Mouse (Mus musculus) monocyte, adult 2 months (primary cell): Measurements from ENCODE around the gene Dclk1.

Experiments
- DNase-seq, 2 experiments: peaks; one replicate each; pipeline ENCODE4 v3.0.0; 2022; ENCODE audit warnings: low spot score in 2 of 2, low read depth in 1 of 2

Dclk1 gene

DNA sequence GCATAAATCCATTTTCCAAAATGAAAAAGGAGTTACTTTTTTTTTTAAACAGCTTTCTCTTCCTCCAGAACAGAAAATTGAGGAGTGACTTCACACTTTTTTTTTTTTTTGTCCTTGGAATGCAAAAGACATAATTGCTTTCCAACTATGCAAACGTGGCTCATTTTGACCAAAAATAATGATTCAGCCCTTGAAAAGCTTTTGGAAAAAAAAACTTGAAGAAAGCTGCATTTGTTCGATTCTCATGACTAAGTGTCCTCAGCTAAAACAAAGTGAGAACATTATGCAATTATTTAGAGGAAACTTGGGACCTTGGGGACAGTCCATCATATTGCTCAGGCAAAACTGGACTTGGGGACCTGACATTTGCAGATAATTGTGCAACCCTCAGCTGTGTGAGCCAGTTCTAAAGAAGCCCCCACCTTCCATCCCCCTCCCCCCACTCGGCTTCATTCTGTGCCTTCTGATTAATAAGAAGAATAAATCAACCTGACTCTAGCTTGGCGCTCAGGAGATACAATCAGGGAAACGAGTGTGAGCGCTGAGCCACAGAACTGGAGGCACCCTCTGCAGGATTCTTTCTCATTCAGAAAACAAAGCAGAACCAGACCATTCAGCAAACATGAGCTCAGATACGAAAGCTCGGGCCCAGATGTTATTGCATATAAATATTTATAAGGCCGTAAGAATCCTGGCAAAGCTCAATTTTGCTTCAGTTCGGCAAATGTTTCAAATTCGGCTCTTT lies 329.6 kb downstream of the Dclk1 start:
- DNase-seq: no peak

DNA sequence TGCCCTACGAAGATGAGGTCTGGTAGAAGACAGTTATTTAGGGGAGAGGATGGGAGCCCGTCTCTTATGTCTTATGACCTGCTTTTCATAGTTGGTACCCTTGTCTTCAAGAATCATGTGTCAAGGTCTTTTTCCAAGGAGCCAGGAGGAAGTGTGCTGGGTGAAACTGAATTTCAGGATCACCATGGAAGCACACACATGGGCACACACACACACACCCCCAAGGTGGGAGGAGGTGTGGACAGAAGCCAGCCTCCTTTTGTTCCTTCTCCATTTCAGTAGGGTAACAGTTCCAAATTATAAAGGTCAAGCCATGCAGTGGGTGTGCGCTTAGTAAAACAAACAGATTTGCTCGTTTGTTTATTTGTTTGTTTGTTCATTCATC lies 330.1 kb downstream of the Dclk1 start:
- DNase-seq: no peak

DNA sequence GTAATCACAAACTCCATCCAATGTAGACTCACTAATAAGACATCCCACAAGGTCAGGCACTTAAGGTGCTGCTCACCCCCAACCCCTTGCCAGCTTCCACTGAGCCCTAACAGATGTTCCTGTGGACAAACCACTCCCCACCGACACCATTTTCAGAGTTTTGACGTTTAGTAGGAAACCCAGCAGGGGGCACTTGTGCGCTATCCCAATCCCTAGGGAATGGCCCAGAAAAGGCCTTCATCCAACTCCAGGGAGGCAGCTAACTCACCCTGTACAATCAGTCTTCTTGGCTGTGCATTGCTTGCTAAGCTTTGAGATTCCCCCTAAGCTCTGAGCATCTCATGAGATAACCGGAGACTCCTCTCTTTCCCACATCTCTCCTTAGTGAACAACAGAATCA lies 331.8 kb downstream of the Dclk1 start:
- no peak for DNase-seq

DNA sequence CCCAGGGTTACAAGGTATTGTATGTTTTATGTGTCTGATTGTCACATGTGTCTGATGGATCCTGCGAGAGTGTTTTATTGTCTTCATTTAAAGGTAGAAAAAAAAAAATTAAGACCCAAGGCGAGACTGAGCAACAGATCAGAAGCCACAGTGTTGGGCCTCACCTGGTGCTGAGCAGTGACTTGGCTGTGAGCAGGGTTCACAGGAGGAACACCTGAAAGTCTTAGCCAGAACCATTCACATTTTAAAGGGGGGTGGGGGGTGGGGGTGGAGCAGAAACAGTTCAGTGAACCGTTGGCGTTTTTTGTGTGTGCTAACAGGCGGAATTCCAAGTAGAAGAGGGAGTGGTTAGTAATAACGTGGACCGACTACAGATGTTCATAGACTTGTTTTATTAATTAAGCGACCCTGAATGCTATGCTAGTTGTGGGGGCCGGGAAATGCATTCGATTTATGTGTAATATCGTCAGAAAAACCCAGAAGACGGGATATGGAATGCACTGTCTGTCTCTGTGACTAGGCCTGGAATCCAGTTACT lies 345.3 kb downstream of the Dclk1 start:
- DNase-seq: no peak

DNA sequence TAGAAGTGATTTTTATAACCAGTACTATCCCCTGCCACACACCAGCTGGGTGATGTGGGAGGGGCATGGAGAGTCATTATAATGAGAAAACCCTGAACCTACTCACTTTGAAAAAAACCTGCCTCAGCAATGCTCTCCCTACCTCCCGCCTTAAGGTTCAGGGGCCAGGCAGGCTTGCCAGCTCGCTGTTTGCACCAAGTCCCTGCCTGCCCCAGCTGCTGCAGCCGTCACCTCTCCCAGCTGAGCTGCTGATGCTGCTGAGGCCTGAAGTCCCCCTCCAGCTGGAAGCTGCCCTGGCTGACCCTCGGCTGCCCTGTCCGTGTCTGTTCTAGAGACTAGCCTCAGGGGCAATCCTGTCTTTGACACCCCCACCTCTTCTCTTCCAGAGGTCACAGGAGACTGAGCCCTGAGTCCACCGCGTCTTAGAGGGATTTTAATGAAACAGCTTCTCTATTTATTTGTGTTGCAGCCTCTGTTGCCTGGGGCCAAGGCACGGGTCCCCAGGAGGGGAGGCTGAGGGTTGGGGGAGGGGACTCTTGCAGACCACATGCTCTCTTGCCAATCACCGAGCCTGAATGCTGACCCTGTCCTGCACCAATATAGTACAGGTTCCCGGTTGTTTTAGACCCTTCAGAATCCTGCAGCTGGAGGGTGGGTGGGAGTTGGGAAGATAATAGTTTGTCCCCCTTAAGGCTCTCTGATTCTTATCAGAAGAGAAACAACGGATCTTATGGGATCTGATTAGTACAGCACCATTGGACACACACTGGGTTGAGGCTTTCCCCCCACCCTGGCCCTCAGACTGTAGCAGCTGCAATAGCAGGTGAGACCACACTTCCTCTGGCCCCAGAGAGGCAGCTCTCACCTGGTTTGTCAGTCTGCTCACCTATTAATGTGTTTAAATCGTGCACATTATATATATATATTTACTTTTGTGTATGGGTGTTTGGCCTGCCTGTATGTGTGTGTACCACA lies 346.1 kb downstream of the Dclk1 start:
- DNase-seq: no peak
